Mouse (Mus musculus) lung, postnatal 10 days (tissue): Measurements from ENCODE around the gene Anp32a.

Source experiments
- DNase-seq: peaks from one replicate; pipeline ENCODE4 v3.0.0; 2021

Anp32a gene

DNA sequence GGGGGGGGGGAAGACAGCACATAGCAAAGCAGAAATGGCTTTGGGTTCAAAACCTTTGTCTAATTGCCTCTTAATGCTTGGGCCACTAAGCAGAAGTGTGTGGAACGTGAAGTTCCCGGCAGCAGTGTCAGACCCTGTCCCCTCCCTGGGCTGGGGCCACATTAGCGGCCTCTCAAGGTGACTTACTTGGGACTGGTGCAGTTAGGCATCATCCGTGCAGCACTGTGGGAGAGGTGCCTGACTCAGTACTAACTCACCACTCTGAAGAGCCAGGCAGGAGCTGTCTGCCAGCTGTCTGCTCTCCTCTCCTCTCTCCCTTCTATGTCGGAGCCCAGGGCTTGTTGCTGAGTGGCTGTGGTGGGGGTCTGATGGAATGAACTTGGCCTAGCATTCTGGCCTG, 6.1 kb downstream of the Anp32a start:
- no peak for DNase-seq

DNA sequence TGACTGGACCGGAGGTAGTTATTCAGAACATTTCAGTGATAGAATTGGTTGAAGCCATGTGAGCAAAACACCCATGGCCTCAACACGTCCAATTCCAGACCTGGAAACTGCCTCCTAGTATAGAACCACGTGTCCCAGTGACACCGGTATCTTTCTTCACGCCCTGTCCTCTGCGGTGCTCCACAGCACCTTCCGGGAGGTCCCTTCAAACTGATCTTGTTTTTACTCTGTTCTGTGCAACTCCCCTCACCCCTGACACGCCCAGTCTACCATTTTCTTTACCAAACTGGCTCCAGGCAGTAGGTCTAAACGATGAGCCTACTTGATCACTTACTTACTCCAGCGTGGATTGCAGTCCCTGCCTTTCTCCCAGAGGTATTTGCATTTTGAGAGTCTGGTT, 7.0 kb downstream of the Anp32a start:
- DNase-seq, result no peak

DNA sequence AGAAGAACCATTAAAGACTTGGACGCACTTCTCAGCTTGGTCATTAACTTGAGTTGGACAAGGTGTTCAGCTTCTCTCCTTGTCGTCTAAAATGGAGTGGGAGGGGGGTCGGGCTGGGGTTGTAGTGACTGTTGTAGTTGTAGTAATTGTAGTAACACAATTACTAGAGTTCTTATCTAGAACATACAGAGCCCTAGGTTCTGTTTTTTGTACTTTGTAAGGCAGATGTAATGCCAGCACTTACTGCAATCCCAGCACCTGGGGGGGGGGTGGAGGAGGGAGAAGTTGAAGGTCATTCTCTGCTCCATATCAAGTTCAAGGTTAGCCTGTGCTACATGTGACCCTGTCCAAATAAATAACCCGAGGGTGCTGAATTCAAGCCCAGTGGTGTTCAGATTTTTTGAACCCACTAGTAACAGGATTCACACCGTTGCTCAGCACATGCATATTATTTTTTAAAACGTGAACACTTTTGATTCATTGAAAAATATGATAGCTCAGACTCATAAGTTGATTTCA, 7.4 kb downstream of the Anp32a start:
- DNase-seq, result no peak

DNA sequence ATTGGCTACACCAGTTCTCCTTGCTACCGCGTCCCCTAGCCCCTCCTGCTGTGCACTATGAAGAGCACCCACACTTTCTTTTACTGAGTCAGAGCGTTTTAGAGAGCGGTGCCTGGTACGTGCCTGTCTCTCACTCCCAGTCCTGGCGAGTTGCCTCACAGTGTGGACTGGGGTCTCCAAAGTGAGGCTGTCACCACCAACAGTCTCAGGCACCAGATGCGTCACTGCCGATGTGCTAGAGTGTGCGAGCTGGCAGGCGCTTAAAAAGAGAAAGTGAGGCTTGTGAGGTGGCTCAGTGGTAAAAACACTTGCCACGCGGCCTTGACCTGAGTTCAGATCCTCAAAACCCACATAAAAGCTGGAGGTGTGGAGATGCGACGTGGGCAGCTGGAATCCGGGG, 8.2 kb downstream of the Anp32a start:
- peak; percentile 7 for DNase-seq

DNA sequence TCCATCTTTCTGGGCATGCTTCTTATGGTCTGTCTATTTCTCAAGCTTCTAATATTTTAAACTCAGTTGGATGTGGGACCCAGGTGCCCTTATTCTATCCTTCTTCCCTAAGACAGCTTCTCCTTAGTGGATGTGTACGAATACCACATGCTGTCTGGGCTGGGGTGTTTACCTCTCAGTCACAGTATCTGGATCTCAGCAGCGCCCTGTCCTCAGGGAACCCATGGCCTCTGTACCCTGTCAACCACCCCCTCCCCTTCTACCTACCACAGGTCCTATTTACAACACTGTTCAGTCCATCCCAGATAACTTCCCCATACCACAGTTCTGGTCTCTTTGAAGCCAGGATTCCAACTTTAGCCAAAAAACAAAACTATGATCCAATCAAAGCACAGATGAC, 9.6 kb downstream of the Anp32a start:
- DNase-seq, result no peak

DNA sequence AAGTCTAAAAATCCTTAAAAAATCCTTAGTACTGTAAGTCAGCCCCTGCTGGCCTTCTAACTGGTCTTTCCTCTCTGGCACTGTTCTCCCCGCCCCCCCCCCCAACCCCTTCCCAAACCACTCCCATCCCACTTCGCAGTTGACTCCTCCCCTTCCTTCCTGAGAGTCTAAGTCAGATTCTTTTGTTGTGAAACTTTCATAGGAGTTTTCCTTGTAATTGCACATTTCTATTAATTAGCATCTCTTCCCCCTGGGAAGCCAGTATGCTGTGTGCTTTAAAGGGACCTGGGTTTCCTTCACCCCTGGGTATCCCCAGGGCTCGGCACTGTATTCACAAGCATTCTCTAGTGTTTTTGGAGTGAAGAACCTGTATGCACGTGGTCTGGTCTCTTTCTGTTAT, 10.1 kb downstream of the Anp32a start:
- DNase-seq, result no peak

DNA sequence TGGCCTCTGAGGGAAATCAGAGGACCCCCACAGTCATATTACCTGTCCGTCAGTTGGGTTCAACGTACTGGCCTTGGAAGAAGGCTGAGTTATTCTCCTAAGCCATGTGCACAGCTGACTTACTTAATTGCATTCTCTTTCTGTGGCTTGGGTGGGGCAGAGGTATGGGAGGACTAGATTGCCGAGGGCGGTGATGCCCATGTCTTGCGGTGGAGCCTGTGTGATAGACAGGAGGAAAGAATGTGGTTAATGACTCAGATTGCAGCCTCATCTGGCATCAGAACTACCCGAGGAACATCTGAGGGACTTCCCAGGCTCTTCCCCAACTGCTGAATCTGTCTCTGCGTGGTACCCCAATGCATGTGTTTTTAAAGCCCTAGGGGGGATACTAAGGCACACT, 12.7 kb downstream of the Anp32a start:
- DNase-seq, result no peak

DNA sequence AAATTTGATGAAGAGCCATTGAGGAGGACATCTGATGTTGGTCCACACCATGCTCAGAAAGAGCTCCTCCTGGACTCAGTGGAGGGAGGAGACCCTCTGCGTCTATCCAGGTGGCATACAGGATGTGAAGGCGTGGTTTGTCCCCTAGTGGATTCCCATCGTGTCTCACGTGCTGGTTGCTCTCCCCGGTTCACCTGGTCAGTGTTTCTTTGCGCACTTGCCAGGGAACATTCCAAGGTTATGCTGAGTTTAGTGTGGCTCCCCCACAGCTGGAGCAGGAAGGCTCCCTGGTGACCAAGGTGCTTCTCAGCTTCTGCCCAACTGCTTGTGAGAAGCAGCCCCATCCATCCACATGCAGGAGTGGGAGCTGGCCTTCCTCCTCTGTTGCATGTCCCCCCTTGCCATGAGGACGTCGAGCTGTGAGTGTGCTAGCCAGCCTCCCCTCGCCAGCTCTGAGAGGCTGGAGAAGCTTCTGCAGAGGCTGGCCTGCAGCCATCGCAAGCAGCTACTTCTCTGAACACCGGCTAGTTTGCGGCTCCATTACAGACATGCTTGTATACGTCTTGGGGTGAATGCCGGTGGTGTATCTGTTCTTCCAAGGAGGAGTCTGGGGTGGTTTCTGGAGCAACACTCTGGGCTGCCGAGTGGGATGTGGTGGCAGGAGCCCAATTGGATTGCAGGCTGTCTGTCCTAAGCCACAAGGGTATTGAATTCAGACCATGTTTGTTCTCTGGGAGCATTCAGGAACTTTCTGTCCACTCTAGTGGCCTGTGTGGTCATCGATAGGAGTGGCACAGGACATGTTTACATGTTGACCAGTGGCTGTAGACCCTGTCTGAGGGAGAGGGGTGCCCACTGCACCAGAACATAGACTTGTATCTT, 14.0 kb downstream of the Anp32a start:
- no peak for DNase-seq

DNA sequence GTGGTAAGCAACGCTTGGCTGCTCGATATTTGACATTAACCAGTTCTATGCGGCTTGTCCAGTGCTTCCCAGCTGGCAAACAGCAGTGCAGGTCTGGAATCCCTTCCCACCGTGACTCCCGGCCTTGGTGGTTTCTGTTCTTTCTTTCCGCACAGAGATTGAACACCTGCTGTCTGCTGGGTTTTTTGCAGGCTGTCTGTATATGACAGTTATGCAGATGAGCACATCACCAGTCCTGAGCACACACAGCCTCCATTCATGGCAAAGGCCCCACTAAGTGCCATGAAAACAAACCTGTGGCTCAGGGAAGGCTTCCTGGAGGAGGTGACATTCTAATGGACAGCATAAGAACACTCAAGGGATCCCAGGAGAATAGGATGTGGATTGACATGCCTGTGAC, 14.7 kb downstream of the Anp32a start:
- DNase-seq, result no peak

DNA sequence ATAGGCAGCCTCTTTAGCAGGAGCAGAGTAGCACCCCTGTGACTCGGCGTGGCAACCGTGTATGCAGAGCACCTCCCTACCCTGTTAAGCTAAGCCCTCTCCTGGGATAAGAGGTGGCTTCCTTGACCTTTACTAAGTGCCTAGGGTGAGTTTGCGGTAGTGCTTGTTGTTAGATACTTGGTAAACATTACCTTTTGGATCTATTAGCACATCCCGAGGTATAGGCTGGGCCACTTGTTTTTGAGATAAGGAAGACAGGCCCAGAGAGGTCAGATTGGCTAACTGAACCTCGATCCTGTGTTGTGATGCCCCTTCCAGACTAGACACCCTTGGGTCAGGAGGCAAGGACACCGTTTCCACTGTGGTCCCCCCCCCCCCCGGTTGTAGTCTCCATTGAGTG, 16.5 kb downstream of the Anp32a start:
- DNase-seq, result no peak

DNA sequence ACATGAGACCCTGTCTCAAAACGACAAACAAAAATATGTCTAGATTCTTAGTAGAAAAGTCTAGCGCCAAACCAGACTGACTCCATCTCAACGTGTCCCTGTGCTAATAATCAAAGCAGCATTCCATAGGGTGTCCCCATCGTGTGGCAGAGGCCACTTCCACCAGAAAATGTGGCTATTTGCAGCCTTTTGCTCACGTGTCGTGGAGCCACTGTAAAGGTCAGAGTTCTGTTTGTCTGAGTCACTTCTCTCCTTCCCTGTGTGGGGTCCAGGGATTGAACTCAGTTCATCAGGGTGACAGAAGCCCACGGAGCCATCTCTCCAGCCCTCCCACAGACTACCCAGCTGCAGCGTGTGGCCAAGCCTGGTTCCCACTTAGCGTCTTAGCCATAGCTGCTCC, 17.8 kb downstream of the Anp32a start:
- no peak for DNase-seq

DNA sequence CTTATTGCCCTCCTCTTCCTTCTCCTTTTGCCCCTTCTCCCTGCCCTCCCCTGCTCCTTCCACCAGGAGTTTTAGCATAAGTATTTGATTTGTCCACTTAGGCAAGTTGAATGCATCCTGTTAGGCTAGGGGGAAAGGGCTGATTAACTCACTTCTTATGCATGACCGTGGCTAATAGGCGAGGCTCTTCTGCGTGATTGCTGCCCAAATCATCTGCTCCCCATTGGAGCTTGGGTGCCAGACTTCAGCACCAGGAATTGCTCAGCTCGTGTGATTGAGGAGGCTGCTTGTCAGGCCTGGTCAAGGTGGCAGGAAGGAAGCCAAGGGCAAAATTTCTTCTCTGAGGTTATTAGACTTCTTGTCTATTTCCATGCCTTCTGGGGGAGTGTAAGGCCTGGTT, 19.8 kb downstream of the Anp32a start:
- no peak for DNase-seq

DNA sequence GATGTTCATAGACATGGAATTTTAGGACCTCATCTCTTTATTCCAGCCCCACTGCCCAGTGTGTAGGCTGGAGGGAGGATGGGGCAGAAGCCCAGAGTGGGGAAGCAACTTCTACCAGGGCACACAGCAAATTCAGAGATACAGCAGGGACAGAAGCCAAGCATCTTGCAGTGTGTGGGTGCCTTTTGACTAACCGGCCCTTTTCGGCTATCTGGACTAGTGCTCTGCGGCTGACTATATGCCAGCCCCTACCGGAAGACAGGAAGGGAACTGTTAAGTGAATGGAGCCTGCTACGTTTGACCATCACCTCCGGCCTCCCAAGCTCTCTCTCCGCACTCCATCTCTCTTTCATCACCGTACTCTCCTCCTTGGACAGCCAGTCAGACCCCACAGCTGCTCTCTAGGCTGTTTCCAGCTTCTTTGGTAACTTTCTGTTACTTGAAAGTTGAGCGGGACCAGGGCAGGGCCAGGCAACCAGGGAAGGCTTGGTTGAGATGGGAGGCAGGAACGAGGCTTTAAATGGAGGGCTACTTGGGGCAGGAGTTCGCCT, 21.8 kb downstream of the Anp32a start:
- no peak for DNase-seq

DNA sequence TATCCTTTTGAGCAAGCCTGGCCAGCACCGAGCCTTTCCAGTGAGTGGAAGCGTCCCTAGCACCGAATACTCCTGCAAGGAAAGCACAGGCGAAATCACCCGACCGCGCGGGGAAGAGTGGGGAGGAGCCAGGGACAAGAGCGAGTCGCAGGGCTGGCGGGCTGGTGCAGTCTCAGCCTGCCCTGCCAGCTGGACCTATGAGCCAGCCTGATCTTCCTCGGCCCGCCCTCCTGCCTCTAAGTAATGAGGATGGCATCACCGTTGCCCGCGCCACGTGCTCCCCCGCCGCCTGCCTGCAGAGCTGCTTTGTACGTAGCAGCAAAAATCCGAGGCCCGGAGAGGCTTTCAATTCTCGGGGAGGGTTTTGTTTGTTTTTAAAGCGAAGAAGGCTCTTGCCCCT, 22.5 kb downstream of the Anp32a start:
- DNase-seq, result peak; percentile 95

DNA sequence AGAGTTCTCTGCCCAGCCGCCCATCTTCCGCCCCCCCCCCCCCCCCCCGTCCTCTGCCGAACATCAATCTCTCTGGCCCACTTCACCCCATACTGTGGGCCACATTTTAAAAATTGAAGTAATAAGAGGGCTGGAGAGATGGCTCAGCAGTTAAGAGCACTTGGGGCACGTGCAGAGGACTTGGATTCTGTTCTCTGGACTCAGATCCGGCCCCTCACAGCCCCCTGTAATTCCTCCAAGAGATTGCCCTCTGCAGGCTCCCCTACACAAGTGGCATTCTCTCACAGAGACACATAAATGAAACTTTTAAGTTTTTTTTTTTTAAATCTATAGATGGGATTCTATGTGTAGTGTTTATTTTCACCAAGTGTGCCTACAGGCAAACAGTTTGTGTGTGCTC, 23.1 kb downstream of the Anp32a start:
- no peak for DNase-seq

DNA sequence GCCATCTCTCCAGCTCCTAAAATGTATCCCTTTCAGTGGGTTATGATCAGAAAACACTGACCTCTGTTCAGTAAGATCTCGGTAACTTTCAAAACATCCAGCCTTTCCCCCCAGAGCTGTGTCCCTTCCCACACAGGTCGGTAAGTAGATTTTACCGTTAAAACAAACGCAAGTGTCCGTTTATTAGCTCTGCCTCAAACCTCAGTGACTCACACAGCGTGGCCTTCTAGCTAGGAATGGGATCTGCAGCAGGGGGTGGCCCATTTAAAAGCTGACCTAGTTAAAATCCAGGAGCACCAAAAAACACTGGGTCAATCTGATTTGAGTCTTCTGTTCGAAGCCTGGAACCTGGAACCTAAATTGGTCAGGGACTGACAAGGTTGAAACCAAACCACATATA, 23.7 kb downstream of the Anp32a start:
- DNase-seq, result no peak

DNA sequence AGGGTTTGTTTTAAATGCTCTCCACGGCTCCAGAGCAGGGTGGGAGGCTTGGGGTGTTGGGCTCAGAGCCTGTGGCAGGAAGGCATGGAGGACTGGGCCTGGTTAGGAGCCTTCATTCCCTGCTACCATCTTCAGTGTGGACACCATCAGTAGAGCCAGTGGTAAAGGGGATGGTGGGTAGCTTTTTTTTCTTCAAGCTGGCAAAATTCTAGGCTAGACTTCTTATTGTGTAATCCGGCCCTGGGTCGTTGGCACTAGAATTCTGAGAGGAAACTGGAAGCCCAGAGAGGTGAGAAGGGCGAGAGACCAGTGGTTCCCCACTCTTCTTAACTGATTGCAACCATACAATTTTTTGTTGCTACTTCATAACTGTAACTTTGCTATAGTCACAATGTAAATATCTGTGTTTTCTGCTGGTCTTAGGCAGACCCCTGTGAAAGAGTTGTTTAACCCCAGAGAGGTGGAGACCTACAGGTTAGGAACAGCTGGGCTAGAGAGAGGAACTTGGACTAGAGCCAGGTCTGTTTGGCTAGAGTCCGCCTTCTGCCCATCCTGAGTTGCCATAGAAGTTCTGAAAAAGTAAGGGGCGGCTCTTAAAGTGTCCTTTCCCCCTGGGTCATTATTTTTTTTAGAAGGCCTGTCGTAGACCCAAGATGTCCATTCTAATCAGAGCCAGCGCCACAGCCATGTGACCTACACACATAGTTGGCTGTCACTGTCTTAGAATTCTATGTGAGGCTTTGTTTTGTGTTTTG, 24.4 kb downstream of the Anp32a start:
- no peak for DNase-seq

DNA sequence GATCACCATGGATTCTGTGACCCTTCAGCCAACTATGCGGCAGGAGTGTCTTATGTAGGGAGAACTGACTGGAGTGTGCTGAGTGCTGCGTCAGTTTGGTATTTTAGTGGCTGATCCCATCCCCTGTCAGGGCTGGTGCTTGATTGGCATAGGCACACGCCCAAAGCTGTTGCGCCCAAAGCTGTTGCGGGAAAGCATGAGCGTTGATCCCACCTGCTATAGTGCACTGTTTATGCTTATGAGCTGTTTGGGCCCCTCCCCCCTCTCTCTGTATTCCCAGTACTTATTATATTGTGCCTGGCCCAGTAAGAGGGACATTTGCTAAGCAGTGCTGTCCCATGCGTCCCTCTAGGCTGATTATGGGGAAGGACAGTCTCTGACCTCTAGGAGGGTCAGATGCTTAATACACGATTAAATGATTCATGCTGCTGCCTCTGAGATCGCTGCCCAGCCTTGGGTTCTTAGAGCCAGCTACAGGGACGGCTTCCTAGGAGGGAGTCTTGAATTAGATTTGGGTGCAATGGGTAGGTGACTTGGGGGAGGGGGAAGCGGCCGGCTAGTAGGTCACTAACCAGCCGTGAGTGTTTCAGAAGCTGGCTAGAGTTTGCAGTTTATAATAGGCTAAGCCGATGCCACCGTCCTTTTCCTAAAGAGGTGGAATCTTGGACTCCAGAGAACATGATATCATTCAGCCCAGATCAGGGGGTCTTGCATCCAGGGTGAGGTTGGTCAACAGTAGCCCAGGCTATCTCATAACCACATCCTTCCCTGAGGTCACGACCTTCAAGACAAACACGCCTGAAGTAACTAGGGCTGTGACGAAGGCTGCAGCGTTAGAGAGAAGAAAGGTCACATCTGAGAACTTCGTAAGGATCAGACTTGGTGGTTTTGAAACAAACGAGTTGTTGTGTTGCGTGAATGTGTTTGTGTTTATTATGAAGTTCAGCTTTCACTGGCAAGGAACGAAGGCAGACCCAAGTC, 25.7 kb downstream of the Anp32a start:
- no peak for DNase-seq

DNA sequence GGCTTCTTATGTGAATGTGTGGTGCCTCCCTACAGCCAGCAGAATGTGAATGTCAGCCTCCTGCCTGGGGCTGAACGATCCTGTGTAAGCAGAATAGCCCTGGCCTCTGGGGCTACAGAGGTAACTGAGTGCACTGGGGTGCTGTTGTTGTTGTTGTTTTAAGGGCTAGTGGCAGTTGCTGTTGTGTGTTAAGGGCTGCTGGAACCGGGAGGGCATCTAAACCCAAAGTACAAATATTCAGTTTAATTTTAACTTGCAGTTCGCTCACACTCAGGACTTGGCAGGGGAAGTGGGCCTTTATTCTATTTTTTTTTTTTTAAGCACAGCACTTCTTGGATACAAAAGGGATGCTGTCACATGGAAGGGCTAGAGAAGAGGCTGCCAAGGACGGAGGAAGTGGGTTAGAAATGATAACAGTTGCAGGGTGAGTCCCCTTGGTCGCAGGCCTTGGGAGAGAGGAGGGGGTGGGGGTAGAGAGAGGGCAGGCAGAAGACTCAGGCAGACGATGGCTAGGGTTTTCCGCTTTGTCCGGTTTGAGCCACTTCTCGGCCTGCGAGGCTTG, 26.5 kb downstream of the Anp32a start:
- peak; percentile 76 for DNase-seq

DNA sequence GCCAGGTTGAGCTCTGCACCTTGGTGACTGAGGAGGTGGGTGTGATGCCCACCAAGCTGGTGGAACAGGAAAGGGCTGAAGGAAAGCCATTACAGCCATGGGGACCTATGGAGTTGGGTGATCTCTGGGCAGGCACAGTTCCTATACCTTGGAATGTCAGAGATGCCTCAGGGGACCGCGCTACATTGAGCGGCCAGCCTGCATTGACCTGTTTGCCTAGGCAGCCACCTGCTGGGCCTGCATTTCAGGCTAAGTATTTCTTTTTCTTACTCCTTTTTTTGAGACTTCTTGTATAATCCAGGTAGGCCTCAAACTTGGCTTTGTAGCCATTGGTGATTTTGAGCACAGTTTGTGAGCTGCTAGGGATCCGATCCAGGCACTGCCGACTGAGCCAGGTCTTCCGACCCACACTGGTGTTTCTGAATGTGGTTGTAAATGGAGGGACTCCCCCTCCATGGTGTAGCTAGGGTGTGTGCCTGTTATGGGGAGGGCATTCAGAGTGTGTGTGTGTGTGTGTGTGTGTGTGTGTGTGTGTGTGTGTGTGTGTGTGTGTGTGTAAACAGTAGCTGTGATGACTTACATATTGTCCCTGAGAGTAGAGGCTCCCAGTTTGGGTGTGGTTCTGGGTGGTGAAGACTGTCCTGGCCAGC, 27.3 kb downstream of the Anp32a start:
- peak; percentile 60 for DNase-seq

DNA sequence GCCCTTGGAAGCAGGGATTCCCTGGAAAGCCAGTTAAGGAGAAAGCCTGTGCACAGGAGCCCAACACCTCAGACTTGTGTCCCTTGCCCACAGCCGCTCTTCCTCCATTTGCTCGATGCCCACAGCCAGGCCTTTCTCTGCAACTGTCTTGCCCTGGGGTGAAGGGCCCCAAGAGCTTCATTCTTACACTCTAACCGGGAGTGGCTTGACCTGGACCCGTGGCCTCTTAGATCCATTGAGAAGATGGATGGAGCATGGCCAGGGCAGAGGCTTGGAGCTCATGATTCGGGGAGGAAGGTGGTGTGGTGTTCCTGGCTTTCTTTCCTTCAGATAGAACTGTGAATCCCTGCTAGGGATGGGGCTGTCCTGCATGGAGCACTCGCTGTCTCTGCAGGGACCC, 28.1 kb downstream of the Anp32a start:
- DNase-seq, result no peak

DNA sequence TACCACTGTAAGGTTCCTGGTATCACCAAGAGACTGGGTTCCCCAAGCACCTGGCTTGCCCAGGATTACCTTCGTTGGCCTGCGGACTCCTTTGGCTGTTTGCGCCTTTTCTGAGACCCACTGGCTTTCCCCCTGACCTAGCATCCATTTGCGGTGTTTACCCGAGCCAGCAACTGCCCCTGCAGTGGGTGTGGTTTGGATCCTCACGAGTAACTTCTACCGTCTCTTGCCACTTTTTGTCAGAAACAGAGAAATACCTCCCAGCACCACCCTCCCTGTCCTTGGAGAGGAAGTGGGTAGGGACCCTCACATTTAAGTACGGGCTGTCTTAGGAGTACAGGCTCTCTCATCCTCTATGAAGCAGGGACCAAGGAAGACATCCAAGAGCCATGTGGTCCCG, 29.1 kb downstream of the Anp32a start:
- no peak for DNase-seq
